Mouse (Mus musculus) CH12.LX (cell line): ENCODE results near the gene Kcnmb3.

ENCODE experiments used
- EP300 ChIP-seq: IDR thresholded peaks from 2 replicates; pipeline ENCODE4 v1.6.1; 2011; ENCODE audit warnings: low read length, improper control_type of control experiment
- POLR2AphosphoS2 ChIP-seq: IDR thresholded peaks from 2 replicates; pipeline ENCODE4 v1.6.1; 2011; ENCODE audit warnings: low read depth, low read length, improper control_type of control experiment

- TF ChIP-seq POLR2AphosphoS2 (no peak), EP300 (no peak)
Observed at GRCm38 (mm10) chr3:32537556-32537955, 45.5 kb upstream of the Kcnmb3 start.
